Comparison of ENCODE assay signal across 21 mouse cellular contexts in the genomic region with DNA sequence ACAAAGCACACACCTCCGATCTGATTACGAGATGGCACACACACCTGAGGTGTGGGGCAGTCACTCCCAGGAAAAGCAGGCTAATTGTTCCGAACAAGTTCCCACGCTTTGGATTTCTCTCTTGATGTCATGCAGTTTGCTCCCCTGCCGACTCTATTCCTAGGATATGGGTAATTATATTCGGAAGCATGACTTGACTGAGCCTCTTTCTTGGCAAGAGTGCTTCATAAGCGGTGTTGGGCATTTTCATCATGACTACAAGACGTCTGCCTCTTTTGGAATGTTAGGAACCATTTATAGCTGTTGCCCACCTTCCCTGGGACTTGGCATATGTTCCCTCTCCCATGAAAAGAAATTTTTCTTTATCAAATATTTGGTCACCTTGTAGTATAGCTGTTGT. TPM values are rescaled to one million over a fixed set of nuclear protein-coding genes. Genes with fewer than 3 reads are reported as not detected.
"Had no signal": no experiment of that assay in that cellular context is flagged by ENCODE, and none has a peak within 500 bp of the region (broad histone marks: within the 10 kb centered on the region; RNA-seq: fewer than 3 reads in every experiment).

No protein-coding gene starts in this region.

- H3K27ac ChIP-seq: kidney, postnatal 0 days; layer of hippocampus, adult 2 months; limb, embryonic 12.5 days; limb, embryonic 15.5 days; liver, embryonic 14.5 days; macrophage; midbrain, embryonic 12.5 days; midbrain, embryonic 15.5 days; neural tube, embryonic 12.5 days; neural tube, embryonic 15.5 days; stomach, postnatal 0 days had no signal

- DNase-seq: kidney, adult 2 months; kidney, postnatal 25 days; layer of hippocampus, adult 9-11 months; liver, postnatal 0 days; lung, embryonic 14.5 days; thymus, adult 2 months; thymus, postnatal 14 days; thymus, postnatal 4 days had no signal

- H3K4me3 ChIP-seq: layer of hippocampus, adult 2 months; limb, embryonic 12.5 days; limb, embryonic 15.5 days; midbrain, embryonic 12.5 days; midbrain, embryonic 15.5 days; neural tube, embryonic 12.5 days; neural tube, embryonic 15.5 days had no signal

RNA-seq across cellular contexts. Expression of a gene that starts 55.4 kb away (rescaled TPM):
- total RNA-seq: layer of hippocampus, adult 2 months; layer of hippocampus, postnatal 25 days had no signal
- polyA plus RNA-seq: large intestine, adult 2 months; macrophage; thymus, adult 2 months had no signal
